In genomic region chr10:128338948-128339347, GRCm38 (mm10) we compare ENCODE assay signal across 8 mouse cellular contexts. TPM values are rescaled to one million over a fixed set of nuclear protein-coding genes. Genes with fewer than 3 reads are reported as not detected.
DNase-seq lines count a peak whose midpoint lies in the region; ATAC-seq and TF ChIP-seq lines count a peak whose summit lies in the region.

No protein-coding gene starts in this region.

- no peak for ATAC-seq in lung, embryonic 14.5 days (ENCODE audit: insufficient read depth)
- no peak for ATAC-seq in forebrain, embryonic 14.5 days
- ATAC-seq in limb, embryonic 13.5 days (ENCODE audit: low FRiP score, low read depth): no peak
- ATAC-seq in stomach, embryonic 15.5 days (ENCODE audit: insufficient read depth, low FRiP score, low read depth): no peak

- peak overlapping the region; percentile 85; the same call in 1 of the 2 replicates for H3K9ac ChIP-seq in lung, embryonic 14.5 days
- no peak overlapping the region for H3K9ac ChIP-seq in forebrain, embryonic 14.5 days (ENCODE audit: low read length)
- peak overlapping the region; percentile 91 for H3K9ac ChIP-seq in limb, embryonic 13.5 days
- no peak overlapping the region for H3K9ac ChIP-seq in stomach, embryonic 15.5 days

- no peaks in the 10 kb centered on the region for H3K9me3 ChIP-seq in lung, embryonic 14.5 days (ENCODE audit: low read depth, low read length)
- H3K9me3 ChIP-seq in forebrain, embryonic 14.5 days (replicated peaks; ENCODE audit: control insufficient read depth, low read length): no peaks in the 10 kb centered on the region
- no peaks in the 10 kb centered on the region for H3K9me3 ChIP-seq in limb, embryonic 13.5 days
- H3K9me3 ChIP-seq in stomach, embryonic 15.5 days: no peaks in the 10 kb centered on the region

- TF ChIP-seq CTCF in lung, embryonic 14.5 days (IDR thresholded peaks at IDR 0.05; ENCODE audit: low read depth): no peak

- no peak for DNase-seq in lung, embryonic 14.5 days
- no peak for DNase-seq in lung, postnatal 4 days
- no peak for DNase-seq in forebrain, embryonic 14.5 days (ENCODE audit: low spot score)
- no peak for DNase-seq in adrenal gland, adult 18-20 months (ENCODE audit: low spot score in 2 of 2)
- DNase-seq in urinary bladder, adult 2 months (ENCODE audit: low spot score): no peak
- no peak for DNase-seq in adrenal gland, adult 8-10 months

- H3K27ac ChIP-seq in lung, embryonic 14.5 days (ENCODE audit: low read depth): no peak overlapping the region
- no peak overlapping the region for H3K27ac ChIP-seq in forebrain, embryonic 14.5 days (ENCODE audit: low read depth, low read length)
- H3K27ac ChIP-seq in limb, embryonic 13.5 days: no peak overlapping the region
- peak overlapping the region; percentile 98; the same call in 1 of the 2 replicates for H3K27ac ChIP-seq in stomach, embryonic 15.5 days

- H3K4me3 ChIP-seq in lung, embryonic 14.5 days (ENCODE audit: low read depth, low read length): peak overlapping the region; percentile 93
- H3K4me3 ChIP-seq in forebrain, embryonic 14.5 days (ENCODE audit: low read depth, low read length): no peak overlapping the region
- H3K4me3 ChIP-seq in limb, embryonic 13.5 days: peak overlapping the region; percentile 84
- H3K4me3 ChIP-seq in stomach, embryonic 15.5 days (replicated peaks): peak overlapping the region; percentile 64

- peaks cover 8% of the 10 kb centered on the region for H3K4me1 ChIP-seq in lung, embryonic 14.5 days (ENCODE audit: insufficient read depth)
- peaks cover 10% of the 10 kb centered on the region for H3K4me1 ChIP-seq in forebrain, embryonic 14.5 days (ENCODE audit: control insufficient read depth, insufficient read depth, low read length)
- peaks cover 16% of the 10 kb centered on the region for H3K4me1 ChIP-seq in limb, embryonic 13.5 days
- H3K4me1 ChIP-seq in stomach, embryonic 15.5 days: peaks cover 22% of the 10 kb centered on the region

- WGBS in lung, embryonic 14.5 days: 66% methylated on average over 2 of the region's 2 CpGs
- 84% methylated on average over 2 of the region's 2 CpGs for WGBS in forebrain, embryonic 14.5 days
- 71% methylated on average over 2 of the region's 2 CpGs for WGBS in limb, embryonic 13.5 days
- WGBS in stomach, embryonic 15.5 days: 68% methylated on average over 2 of the region's 2 CpGs

- H3K36me3 ChIP-seq in lung, embryonic 14.5 days (ENCODE audit: insufficient read depth): peaks cover 9% of the 10 kb centered on the region; the same call in 1 of the 2 replicates
- peaks cover 5% of the 10 kb centered on the region for H3K36me3 ChIP-seq in forebrain, embryonic 14.5 days (ENCODE audit: control insufficient read depth, insufficient read depth, low read length)
- 0 out of 2 replicates have a peak, but pooled peaks cover 6% of the 10 kb centered on the region for H3K36me3 ChIP-seq in limb, embryonic 13.5 days
- no peaks in the 10 kb centered on the region; the same call in 1 of the 2 replicates for H3K36me3 ChIP-seq in stomach, embryonic 15.5 days

- H3K4me2 ChIP-seq in lung, embryonic 14.5 days: peak overlapping the region; percentile 94
- H3K4me2 ChIP-seq in forebrain, embryonic 14.5 days (ENCODE audit: low read length): peak overlapping the region; percentile 84
- peak overlapping the region; percentile 83 for H3K4me2 ChIP-seq in limb, embryonic 13.5 days (replicated peaks)
- peak overlapping the region; percentile 75 for H3K4me2 ChIP-seq in stomach, embryonic 15.5 days

- H3K27me3 ChIP-seq in lung, embryonic 14.5 days (ENCODE audit: insufficient read depth, low read length): no peaks in the 10 kb centered on the region
- H3K27me3 ChIP-seq in forebrain, embryonic 14.5 days (replicated peaks; ENCODE audit: control insufficient read depth, insufficient read depth, low read length): no peaks in the 10 kb centered on the region
- no peaks in the 10 kb centered on the region for H3K27me3 ChIP-seq in limb, embryonic 13.5 days
- no peaks in the 10 kb centered on the region for H3K27me3 ChIP-seq in stomach, embryonic 15.5 days (replicated peaks)

RNA-seq across cellular contexts. Expression of gene Cs, which starts 1.4 kb away (rescaled TPM):
- 205 and 211 TPM in 2 replicates for polyA plus RNA-seq in lung, embryonic 14.5 days (2014; fragmentation: Nextera tagmentation; extraction: Ambion mirVana)
- 234 and 243 TPM in 2 replicates for polyA plus RNA-seq in forebrain, embryonic 14.5 days (2014; fragmentation: Nextera tagmentation; extraction: Ambion mirVana)
- 167 and 176 TPM in 2 replicates for polyA plus RNA-seq in limb, embryonic 13.5 days (2015; fragmentation: Nextera tagmentation; extraction: Ambion mirVana)
- 192 and 212 TPM in 2 replicates for polyA plus RNA-seq in stomach, embryonic 15.5 days (2015; fragmentation: Nextera tagmentation; extraction: Ambion mirVana)
- 100 to 1,000 TPM; 349 to 654 TPM for total RNA-seq in adrenal gland, adult 18-20 months (2021)
- polyA plus RNA-seq in urinary bladder, adult 2 months (2012; rRNA removed): 138 and 150 TPM in 2 replicates
- 100 to 1,000 TPM; 197 to 297 (median 255) TPM for total RNA-seq in adrenal gland, adult 8-10 months (2022)

RNA-seq across cellular contexts. Expression of gene Cnpy2, which starts 16.7 kb away (rescaled TPM):
- 317 and 336 TPM in 2 replicates for polyA plus RNA-seq in lung, embryonic 14.5 days (2014; fragmentation: Nextera tagmentation; extraction: Ambion mirVana)
- 231 and 256 TPM in 2 replicates for polyA plus RNA-seq in forebrain, embryonic 14.5 days (2014; fragmentation: Nextera tagmentation; extraction: Ambion mirVana)
- 390 and 394 TPM in 2 replicates for polyA plus RNA-seq in limb, embryonic 13.5 days (2015; fragmentation: Nextera tagmentation; extraction: Ambion mirVana)
- polyA plus RNA-seq in stomach, embryonic 15.5 days (2015; fragmentation: Nextera tagmentation; extraction: Ambion mirVana): 331 and 344 TPM in 2 replicates
- total RNA-seq in adrenal gland, adult 18-20 months (2021): 100 to 1,000 TPM; 147 to 165 TPM
- polyA plus RNA-seq in urinary bladder, adult 2 months (2012; rRNA removed): 118 and 124 TPM in 2 replicates
- 100 to 1,000 TPM; 172 to 202 (median 177) TPM for total RNA-seq in adrenal gland, adult 8-10 months (2022)

RNA-seq across cellular contexts. Expression of gene Coq10a, which starts 29.8 kb away (rescaled TPM):
- polyA plus RNA-seq in lung, embryonic 14.5 days (2014; fragmentation: Nextera tagmentation; extraction: Ambion mirVana): 12.8 and 14.5 TPM in 2 replicates
- 22.8 and 26.9 TPM in 2 replicates for polyA plus RNA-seq in forebrain, embryonic 14.5 days (2014; fragmentation: Nextera tagmentation; extraction: Ambion mirVana)
- 14.8 and 15.3 TPM in 2 replicates for polyA plus RNA-seq in limb, embryonic 13.5 days (2015; fragmentation: Nextera tagmentation; extraction: Ambion mirVana)
- polyA plus RNA-seq in stomach, embryonic 15.5 days (2015; fragmentation: Nextera tagmentation; extraction: Ambion mirVana): 14.0 and 14.5 TPM in 2 replicates
- total RNA-seq in adrenal gland, adult 18-20 months (2021): 10 to 100 TPM; 79.8 to 90.2 TPM
- 63.6 and 66.9 TPM in 2 replicates for polyA plus RNA-seq in urinary bladder, adult 2 months (2012; rRNA removed)
- 100 to 1,000 TPM in 2 of 4 experiments, 10 to 100 TPM in 2; 72.2 to 114 (median 86.6) TPM for total RNA-seq in adrenal gland, adult 8-10 months (2022)

RNA-seq across cellular contexts. Expression of gene Pan2, which starts 35.8 kb away (rescaled TPM):
- polyA plus RNA-seq in lung, embryonic 14.5 days (2014; fragmentation: Nextera tagmentation; extraction: Ambion mirVana): 33.4 and 36.2 TPM in 2 replicates
- polyA plus RNA-seq in forebrain, embryonic 14.5 days (2014; fragmentation: Nextera tagmentation; extraction: Ambion mirVana): 21.4 and 23.2 TPM in 2 replicates
- 33.6 and 35.2 TPM in 2 replicates for polyA plus RNA-seq in limb, embryonic 13.5 days (2015; fragmentation: Nextera tagmentation; extraction: Ambion mirVana)
- polyA plus RNA-seq in stomach, embryonic 15.5 days (2015; fragmentation: Nextera tagmentation; extraction: Ambion mirVana): 27.1 and 31.2 TPM in 2 replicates
- total RNA-seq in adrenal gland, adult 18-20 months (2021): 10 to 100 TPM; 14.5 to 19.1 TPM
- 27.9 and 31.7 TPM in 2 replicates for polyA plus RNA-seq in urinary bladder, adult 2 months (2012; rRNA removed)
- 10 to 100 TPM; 17.5 to 35.4 (median 24.2) TPM for total RNA-seq in adrenal gland, adult 8-10 months (2022)

RNA-seq across cellular contexts. Expression of gene Ankrd52, which starts 38.0 kb away (rescaled TPM):
- 15.8 and 17.0 TPM in 2 replicates for polyA plus RNA-seq in lung, embryonic 14.5 days (2014; fragmentation: Nextera tagmentation; extraction: Ambion mirVana)
- polyA plus RNA-seq in forebrain, embryonic 14.5 days (2014; fragmentation: Nextera tagmentation; extraction: Ambion mirVana): 6.8 and 10.3 TPM in 2 replicates
- polyA plus RNA-seq in limb, embryonic 13.5 days (2015; fragmentation: Nextera tagmentation; extraction: Ambion mirVana): 11.7 and 12.9 TPM in 2 replicates
- polyA plus RNA-seq in stomach, embryonic 15.5 days (2015; fragmentation: Nextera tagmentation; extraction: Ambion mirVana): 12.8 and 15.8 TPM in 2 replicates
- total RNA-seq in adrenal gland, adult 18-20 months (2021): 10 to 100 TPM; 61.7 to 61.8 TPM
- 19.9 and 26.5 TPM in 2 replicates for polyA plus RNA-seq in urinary bladder, adult 2 months (2012; rRNA removed)
- 10 to 100 TPM; 53.7 to 90.5 (median 68.1) TPM for total RNA-seq in adrenal gland, adult 8-10 months (2022)

Comparison
In these comparisons a context has a peak if more than half of its experiments do, and no peak if none do; other contexts are left out.
1. H3K9ac ChIP-seq: peak in lung, embryonic 14.5 days (single experiment) and limb, embryonic 13.5 days (single experiment); none in forebrain, embryonic 14.5 days (single experiment) and stomach, embryonic 15.5 days (single experiment).
2. Peak in every context shown above with its lines, with median percentiles within 50 percentile points of each other: H3K4me2 ChIP-seq.